Mouse (Mus musculus): Measurements from ENCODE around the gene Abracl.
A peak's percentile ranks its signal among the peaks of the same experiment; 100 is the strongest.

Gene Abracl

GRCm38 (mm10) chr10:18055696-18056390 lies 32.8 kb upstream of the Abracl start, which contains the start of gene Reps1:
Gene Reps1 (plus strand): TSS chr10:18055861.
- DNase-seq (ENCODE audit: low read depth, low spot score), result no peak
- Histone ChIP-seq H3K36me3 (ENCODE audit: control insufficient read depth, insufficient read depth, low read length, poor library complexity, severe bottlenecking) (no peaks in the 10 kb centered on the region), H3K27me3 (ENCODE audit: control insufficient read depth, insufficient read depth, low read length, poor library complexity, severe bottlenecking) (no peaks in the 10 kb centered on the region; the same call in 1 of the 2 replicates)

GRCm38 (mm10) chr10:18055009-18055695 lies 32.1 kb upstream of the Abracl start:
- Histone ChIP-seq H3K27me3 (ENCODE audit: control insufficient read depth, insufficient read depth, low read length, poor library complexity, severe bottlenecking) (no peaks in the 10 kb centered on the region; the same call in 1 of the 2 replicates), H3K36me3 (ENCODE audit: control insufficient read depth, insufficient read depth, low read length, poor library complexity, severe bottlenecking) (no peaks in the 10 kb centered on the region)
- DNase-seq (ENCODE audit: low read depth, low spot score), result peak; percentile 81

DNA sequence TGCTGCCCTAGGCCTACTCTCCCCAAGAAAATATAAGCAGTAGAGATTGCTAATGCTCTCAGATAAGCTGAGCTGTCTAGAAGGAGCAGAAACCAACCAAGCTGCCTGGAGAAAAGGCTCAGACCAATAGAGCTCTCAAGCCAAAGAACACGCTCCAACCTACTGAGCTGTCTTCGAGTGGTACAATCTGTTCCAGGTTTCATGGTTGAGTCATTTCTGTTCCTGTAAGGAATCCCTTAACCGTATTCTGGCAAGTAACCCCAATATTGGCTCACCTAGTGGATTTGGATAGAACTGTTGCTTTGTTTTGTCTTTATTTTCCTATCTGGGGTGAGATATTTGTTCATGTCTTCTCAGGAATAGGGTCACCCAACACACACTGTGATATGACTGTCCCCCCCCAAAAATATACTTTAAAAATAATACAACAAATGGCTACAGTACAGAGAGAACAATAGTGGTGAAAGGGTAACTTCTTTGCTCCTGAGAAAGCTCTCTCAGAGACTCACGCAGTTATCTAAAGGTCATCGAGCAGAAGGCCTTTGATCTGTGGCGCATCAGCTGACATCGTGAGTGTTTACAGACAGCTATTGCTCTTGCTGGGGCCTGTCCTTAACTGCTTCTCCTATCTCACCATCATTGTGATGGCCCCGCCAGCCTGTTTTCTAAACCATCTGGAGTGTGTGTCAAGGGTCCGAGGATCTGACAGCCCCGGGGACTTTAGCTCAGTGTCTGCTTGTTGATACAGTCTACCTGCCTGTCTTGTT lies 24.5 kb upstream of the Abracl start:
- DNase-seq (ENCODE audit: low read depth, low spot score), result no peak
- Histone ChIP-seq H3K27me3 (ENCODE audit: control insufficient read depth, insufficient read depth, low read length, poor library complexity, severe bottlenecking) (no peaks in the 10 kb centered on the region), H3K36me3 (ENCODE audit: control insufficient read depth, insufficient read depth, low read length, poor library complexity, severe bottlenecking) (no peaks in the 10 kb centered on the region)

GRCm38 (mm10) chr10:18046380-18046779 lies 23.3 kb upstream of the Abracl start:
- Histone ChIP-seq H3K27me3 (ENCODE audit: control insufficient read depth, insufficient read depth, low read length, poor library complexity, severe bottlenecking) (no peaks in the 10 kb centered on the region), H3K36me3 (ENCODE audit: control insufficient read depth, insufficient read depth, low read length, poor library complexity, severe bottlenecking) (no peaks in the 10 kb centered on the region)
- no peak for DNase-seq (ENCODE audit: low read depth, low spot score)

DNA sequence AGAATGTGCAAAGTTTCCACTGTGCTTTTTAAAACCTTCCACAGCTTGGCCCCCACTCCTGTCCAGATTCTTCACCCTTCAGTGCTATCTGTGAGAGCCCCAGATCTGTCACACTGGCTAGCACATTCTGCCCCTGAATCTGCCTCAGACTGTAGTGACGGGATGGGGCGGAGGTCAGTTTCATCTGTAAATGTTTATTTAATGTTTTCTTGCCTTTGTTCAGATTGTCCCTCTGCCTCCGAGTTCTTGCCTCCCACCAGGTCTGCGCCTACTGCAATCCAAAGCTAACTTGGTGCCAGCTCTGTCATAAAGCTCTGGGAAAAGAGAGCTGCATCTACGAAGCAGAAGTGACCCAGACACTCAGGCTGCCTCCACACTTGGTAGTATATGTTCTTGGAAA lies 13.8 kb upstream of the Abracl start:
- Histone ChIP-seq H3K36me3 (ENCODE audit: control insufficient read depth, insufficient read depth, low read length, poor library complexity, severe bottlenecking) (no peaks in the 10 kb centered on the region), H3K27me3 (ENCODE audit: control insufficient read depth, insufficient read depth, low read length, poor library complexity, severe bottlenecking) (no peaks in the 10 kb centered on the region)
- DNase-seq (ENCODE audit: low read depth, low spot score), result no peak

GRCm38 (mm10) chr10:18034408-18034807 lies 11.3 kb upstream of the Abracl start:
- DNase-seq (ENCODE audit: low read depth, low spot score), result no peak
- H3K36me3 ChIP-seq (ENCODE audit: control insufficient read depth, insufficient read depth, low read length, poor library complexity, severe bottlenecking), result no peaks in the 10 kb centered on the region

DNA sequence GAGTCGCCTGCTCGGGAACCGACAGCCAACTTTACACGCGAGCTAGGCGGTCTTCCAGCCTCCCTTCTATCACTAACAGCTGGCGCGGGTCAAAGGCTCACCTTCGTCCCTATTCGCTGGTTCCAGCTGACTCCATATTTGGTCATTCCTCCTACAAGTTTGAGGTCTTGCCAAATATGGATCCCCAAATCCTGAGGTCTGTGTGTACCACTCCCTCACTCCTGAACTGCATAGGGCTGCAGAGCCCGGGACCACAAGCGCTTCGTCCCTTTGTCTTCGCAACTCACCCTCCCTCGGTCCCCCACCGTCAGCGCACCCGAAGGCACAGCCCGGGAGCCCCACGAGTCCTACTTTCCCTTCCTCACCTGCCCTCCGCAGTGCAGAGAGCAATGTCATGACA lies 776 bp downstream of the Abracl start:
- DNase-seq (ENCODE audit: low read depth, low spot score), result peak; percentile 66
- Histone ChIP-seq H3K36me3 (ENCODE audit: control insufficient read depth, insufficient read depth, low read length, poor library complexity, severe bottlenecking) (no peaks in the 10 kb centered on the region), H3K27me3 (ENCODE audit: control insufficient read depth, insufficient read depth, low read length, poor library complexity, severe bottlenecking) (no peaks in the 10 kb centered on the region)

More at GRCm38 (mm10) chr10:18034408-18034807, 11.3 kb upstream of the Abracl start:
- H3K27me3 ChIP-seq (ENCODE audit: control insufficient read depth, insufficient read depth, low read length, poor library complexity, severe bottlenecking), result no peaks in the 10 kb centered on the region

GRCm38 (mm10) chr10:18021576-18022311 lies 1.3 kb downstream of the Abracl start:
- H3K27me3 ChIP-seq (ENCODE audit: control insufficient read depth, insufficient read depth, low read length, poor library complexity, severe bottlenecking), result no peaks in the 10 kb centered on the region
- DNase-seq (ENCODE audit: low read depth, low spot score), result no peak
- no peaks in the 10 kb centered on the region for H3K36me3 ChIP-seq (ENCODE audit: control insufficient read depth, insufficient read depth, low read length, poor library complexity, severe bottlenecking)

- no peaks in the 10 kb centered on the region for H3K36me3 ChIP-seq (ENCODE audit: control insufficient read depth, insufficient read depth, low read length, poor library complexity, severe bottlenecking)
- DNase-seq (ENCODE audit: low read depth, low spot score), result no peak
- no peaks in the 10 kb centered on the region for H3K27me3 ChIP-seq (ENCODE audit: control insufficient read depth, insufficient read depth, low read length, poor library complexity, severe bottlenecking)
Measured at GRCm38 (mm10) chr10:18020846-18021245, 2.2 kb downstream of the Abracl start.

DNA sequence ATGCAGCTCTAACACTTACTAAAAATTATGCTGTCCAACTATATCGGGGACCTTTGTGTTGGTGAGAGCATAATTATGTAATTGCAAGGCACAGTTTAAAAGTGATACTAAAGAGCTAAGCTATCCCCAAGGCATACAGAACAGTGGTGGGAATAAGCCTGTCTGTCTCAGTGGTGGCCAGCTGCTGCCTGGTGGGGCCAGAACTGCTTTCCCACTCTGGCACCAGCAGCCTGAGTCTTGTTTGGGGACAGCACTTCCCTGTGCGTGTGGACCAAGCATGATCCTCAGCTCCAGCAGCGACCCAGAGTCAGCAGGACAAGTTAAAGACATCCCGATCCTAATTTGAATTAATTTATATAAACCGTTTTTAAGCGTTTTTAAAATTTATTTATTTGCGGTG lies 2.6 kb downstream of the Abracl start:
- no peak for DNase-seq (ENCODE audit: low read depth, low spot score)

DNA sequence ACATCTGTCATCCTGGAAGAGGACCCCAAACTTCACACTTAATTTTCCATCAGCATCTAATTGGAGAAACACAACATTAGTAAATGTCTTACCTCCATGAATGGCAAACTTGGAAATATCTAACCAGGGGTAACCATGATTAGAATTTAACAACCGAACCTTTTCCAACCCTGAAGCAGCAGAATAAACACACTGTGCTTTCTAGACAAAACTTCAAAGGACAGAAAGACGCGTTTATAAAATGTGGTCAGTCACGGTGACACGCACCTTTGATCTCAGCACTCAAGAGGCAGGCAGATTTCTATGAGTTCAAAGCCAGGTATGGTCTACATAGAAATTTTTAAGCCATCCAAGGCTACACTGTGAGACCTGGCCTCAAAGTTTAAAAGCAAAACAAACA lies 11.3 kb downstream of the Abracl start:
- no peaks in the 10 kb centered on the region for H3K36me3 ChIP-seq (ENCODE audit: control insufficient read depth, insufficient read depth, low read length, poor library complexity, severe bottlenecking)
- no peak for DNase-seq (ENCODE audit: low read depth, low spot score)
- H3K27me3 ChIP-seq (ENCODE audit: control insufficient read depth, insufficient read depth, low read length, poor library complexity, severe bottlenecking), result no peaks in the 10 kb centered on the region

More for the DNA sequence above, 2.6 kb downstream of the Abracl start:
- H3K36me3 ChIP-seq (ENCODE audit: control insufficient read depth, insufficient read depth, low read length, poor library complexity, severe bottlenecking), result no peaks in the 10 kb centered on the region
- no peaks in the 10 kb centered on the region for H3K27me3 ChIP-seq (ENCODE audit: control insufficient read depth, insufficient read depth, low read length, poor library complexity, severe bottlenecking)

- no peaks in the 10 kb centered on the region for H3K27me3 ChIP-seq (ENCODE audit: control insufficient read depth, insufficient read depth, low read length, poor library complexity, severe bottlenecking)
- DNase-seq (ENCODE audit: low read depth, low spot score), result no peak
- no peaks in the 10 kb centered on the region for H3K36me3 ChIP-seq (ENCODE audit: control insufficient read depth, insufficient read depth, low read length, poor library complexity, severe bottlenecking)
Measured at GRCm38 (mm10) chr10:18009744-18010143, 13.3 kb downstream of the Abracl start.

DNA sequence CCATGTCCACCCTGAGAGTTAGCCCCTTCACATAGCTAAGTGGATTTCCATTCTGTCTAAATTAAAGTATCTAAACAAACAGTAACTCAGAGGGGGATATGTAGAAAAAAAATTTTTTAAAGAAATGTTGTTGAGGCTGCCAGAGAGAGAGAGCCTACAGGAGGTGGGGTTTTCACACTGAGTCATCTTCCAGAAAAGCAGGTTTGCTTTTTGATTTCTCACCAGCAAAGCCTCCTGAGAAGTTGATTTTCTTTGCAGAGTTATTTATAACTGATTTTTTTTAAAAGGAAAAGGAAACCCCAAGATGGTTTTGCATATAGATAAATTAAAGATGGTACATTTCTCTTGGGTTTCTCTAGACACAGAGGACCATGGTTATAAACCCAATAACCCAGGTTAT lies 15.0 kb downstream of the Abracl start:
- no peaks in the 10 kb centered on the region for H3K36me3 ChIP-seq (ENCODE audit: control insufficient read depth, insufficient read depth, low read length, poor library complexity, severe bottlenecking)
- H3K27me3 ChIP-seq (ENCODE audit: control insufficient read depth, insufficient read depth, low read length, poor library complexity, severe bottlenecking), result no peaks in the 10 kb centered on the region
- DNase-seq (ENCODE audit: low read depth, low spot score), result no peak

- no peaks in the 10 kb centered on the region for H3K36me3 ChIP-seq (ENCODE audit: control insufficient read depth, insufficient read depth, low read length, poor library complexity, severe bottlenecking)
- DNase-seq (ENCODE audit: low read depth, low spot score), result no peak
Measured at GRCm38 (mm10) chr10:18007243-18007642, 15.8 kb downstream of the Abracl start.

More at GRCm38 (mm10) chr10:18007243-18007642, 15.8 kb downstream of the Abracl start:
- no peaks in the 10 kb centered on the region for H3K27me3 ChIP-seq (ENCODE audit: control insufficient read depth, insufficient read depth, low read length, poor library complexity, severe bottlenecking)

All from splenic B cell, adult 2 months (primary cell).